Mouse (Mus musculus): ENCODE data around the gene Mark1. TPM values are rescaled to one million over a fixed set of nuclear protein-coding genes. Genes with fewer than 3 reads are reported as not detected.

Gene Mark1
- polyA plus RNA-seq (2021), result 8.4 TPM

- H3K27me3 ChIP-seq, result peaks cover 8% of the 10 kb centered on the region
- no peak for DNase-seq (ENCODE audit: low read depth, low spot score)
- ChIA-PET POLR2A (no interaction called here), CTCF (no interaction called here)
- peak; percentile 26 for ATAC-seq
- in situ Hi-C loops (cut with MboI; ENCODE audit: low pct_unique_long_range_greater_than_20kb), result no loop called here
- TF ChIP-seq CTCF (IDR thresholded peaks at IDR 0.05), result no peak
Measured at GRCm38 (mm10) chr1:184999071-184999750, at the start of gene Mark1. Gene Mark1 (minus strand): TSS chr1:184999570.

GRCm38 (mm10) chr1:185047516-185048247 lies 48.3 kb upstream of the Mark1 start:
- in situ Hi-C loops (cut with MboI; ENCODE audit: low pct_unique_long_range_greater_than_20kb), result no loop called here
- no peak for TF ChIP-seq CTCF (IDR thresholded peaks at IDR 0.05)
- DNase-seq (ENCODE audit: low read depth, low spot score) (no peak), ATAC-seq (no peak)
- CTCF ChIA-PET, result no interaction called here
- POLR2A ChIA-PET, result no interaction called here
- no peaks in the 10 kb centered on the region for H3K27me3 ChIP-seq

- ChIA-PET POLR2A (no interaction called here), CTCF (interaction anchor here (1.0 kb wide), 1 partner anchor 28 kb away, joined by 3 read pairs; no protein-coding TSS in a partner anchor)
- DNase-seq (ENCODE audit: low read depth, low spot score), result no peak
- TF ChIP-seq CTCF (IDR thresholded peaks at IDR 0.05), result no peak
- H3K27me3 ChIP-seq, result no peaks in the 10 kb centered on the region
- no peak for ATAC-seq
- in situ Hi-C loops (cut with MboI; ENCODE audit: low pct_unique_long_range_greater_than_20kb), result no loop called here
Measured at GRCm38 (mm10) chr1:185046513-185046912, 47.1 kb upstream of the Mark1 start.

- CTCF ChIA-PET, result no interaction called here
- POLR2A ChIA-PET, result no interaction called here
- no peaks in the 10 kb centered on the region for H3K27me3 ChIP-seq
- TF ChIP-seq CTCF (IDR thresholded peaks at IDR 0.05), result no peak
- no peak for ATAC-seq
- no peak for DNase-seq (ENCODE audit: low read depth, low spot score)
- in situ Hi-C loops (cut with MboI; ENCODE audit: low pct_unique_long_range_greater_than_20kb), result no loop called here
Measured at GRCm38 (mm10) chr1:185038183-185038686, 38.9 kb upstream of the Mark1 start.

GRCm38 (mm10) chr1:185030565-185030964 lies 31.2 kb upstream of the Mark1 start:
- DNase-seq (ENCODE audit: low read depth, low spot score) (no peak), ATAC-seq (no peak)
- ChIA-PET CTCF (no interaction called here), POLR2A (no interaction called here)
- H3K27me3 ChIP-seq, result peaks cover 14% of the 10 kb centered on the region
- in situ Hi-C loops (cut with MboI; ENCODE audit: low pct_unique_long_range_greater_than_20kb), result no loop called here
- TF ChIP-seq CTCF (IDR thresholded peaks at IDR 0.05), result no peak

GRCm38 (mm10) chr1:185020429-185021168 lies 21.2 kb upstream of the Mark1 start:
- ATAC-seq, result no peak
- TF ChIP-seq CTCF (IDR thresholded peaks at IDR 0.05), result no peak
- ChIA-PET POLR2A (interaction anchor here (0.8 kb wide), 1 partner anchor 11 kb away, joined by 3 read pairs; no protein-coding TSS in a partner anchor), CTCF (no interaction called here)
- DNase-seq (ENCODE audit: low read depth, low spot score), result no peak
- peaks cover 7% of the 10 kb centered on the region for H3K27me3 ChIP-seq
- in situ Hi-C loops (cut with MboI; ENCODE audit: low pct_unique_long_range_greater_than_20kb), result no loop called here

- POLR2A ChIA-PET, result no interaction called here
Measured at GRCm38 (mm10) chr1:185012566-185012965, 13.2 kb upstream of the Mark1 start.

GRCm38 (mm10) chr1:185007066-185007465 lies 7.7 kb upstream of the Mark1 start:
- TF ChIP-seq CTCF (IDR thresholded peaks at IDR 0.05), result no peak
- POLR2A ChIA-PET, result no interaction called here
- in situ Hi-C loops (cut with MboI; ENCODE audit: low pct_unique_long_range_greater_than_20kb), result no loop called here
- ATAC-seq, result no peak
- peaks cover 4% of the 10 kb centered on the region for H3K27me3 ChIP-seq
- DNase-seq (ENCODE audit: low read depth, low spot score), result no peak
- CTCF ChIA-PET, result no interaction called here

More at GRCm38 (mm10) chr1:185012566-185012965, 13.2 kb upstream of the Mark1 start:
- ATAC-seq (no peak), DNase-seq (ENCODE audit: low read depth, low spot score) (no peak)
- H3K27me3 ChIP-seq, result no peaks in the 10 kb centered on the region
- CTCF ChIA-PET, result no interaction called here
- TF ChIP-seq CTCF (IDR thresholded peaks at IDR 0.05), result no peak
- in situ Hi-C loops (cut with MboI; ENCODE audit: low pct_unique_long_range_greater_than_20kb), result no loop called here

GRCm38 (mm10) chr1:184999780-185000599 lies 620 bp upstream of the Mark1 start:
- ATAC-seq (peak; percentile 4), DNase-seq (ENCODE audit: low read depth, low spot score) (no peak)
- no peak for TF ChIP-seq CTCF (IDR thresholded peaks at IDR 0.05)
- in situ Hi-C loops (cut with MboI; ENCODE audit: low pct_unique_long_range_greater_than_20kb), result no loop called here
- H3K27me3 ChIP-seq, result peaks cover 8% of the 10 kb centered on the region
- CTCF ChIA-PET, result no interaction called here
- POLR2A ChIA-PET, result no interaction called here

GRCm38 (mm10) chr1:184998631-184999030 lies 739 bp downstream of the Mark1 start:
- ChIA-PET CTCF (no interaction called here), POLR2A (no interaction called here)
- peaks cover 8% of the 10 kb centered on the region for H3K27me3 ChIP-seq
- ATAC-seq, result no peak
- TF ChIP-seq CTCF (IDR thresholded peaks at IDR 0.05), result no peak
- no peak for DNase-seq (ENCODE audit: low read depth, low spot score)
- in situ Hi-C loops (cut with MboI; ENCODE audit: low pct_unique_long_range_greater_than_20kb), result no loop called here

All from Patski (cell line).